ENCODE assay signal across 9 mouse cellular contexts in the genomic region with DNA sequence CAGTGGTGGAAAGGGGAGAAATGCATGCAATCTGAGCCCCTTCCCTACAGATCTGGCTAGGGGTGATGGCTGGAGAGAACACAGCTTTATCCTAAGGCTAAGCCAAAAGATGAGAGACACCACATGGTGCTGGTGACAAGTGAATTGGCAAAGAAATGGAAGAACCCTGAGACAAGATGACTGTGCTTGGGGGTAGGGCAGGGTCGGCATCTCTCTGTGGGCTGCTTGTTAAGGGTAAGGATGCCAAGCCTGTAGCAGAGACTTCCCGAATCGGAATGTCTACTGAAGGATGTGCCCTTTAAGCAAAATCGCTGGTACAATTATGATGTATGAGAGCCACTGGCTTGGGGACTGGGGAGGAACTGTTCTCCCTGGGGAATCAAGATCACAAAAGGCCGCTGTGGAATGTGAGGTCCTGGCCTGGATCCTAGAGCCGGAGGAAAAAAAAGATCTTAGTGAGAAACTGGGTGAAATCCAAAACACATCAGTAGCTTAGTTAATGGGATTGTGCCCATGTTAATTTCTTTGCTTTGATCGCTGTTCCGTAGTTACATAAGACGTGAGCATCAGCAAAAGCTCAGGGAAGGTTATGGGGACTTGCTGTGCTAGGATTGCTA. TPM values are rescaled to one million over a fixed set of nuclear protein-coding genes. Genes with fewer than 3 reads are reported as not detected.
DNase-seq lines count a peak whose midpoint lies in the region; ATAC-seq and TF ChIP-seq lines count a peak whose summit lies in the region.
"Had no signal": no experiment of that assay in that cellular context is flagged by ENCODE, and none has a peak within 500 bp of the region (broad histone marks: within the 10 kb centered on the region; RNA-seq: fewer than 3 reads in every experiment).

No protein-coding gene starts in this region.

- H3K36me3 ChIP-seq in kidney, adult 2 months (ENCODE audit: control insufficient read depth, insufficient read depth, low read length), result no peaks in the 10 kb centered on the region
- no peaks in the 10 kb centered on the region for H3K36me3 ChIP-seq in lung, embryonic 14.5 days (ENCODE audit: insufficient read depth)

- DNase-seq in adrenal gland, adult 2 months, result peak; percentile 35
- no peak for DNase-seq in adrenal gland, postnatal 25 days
- DNase-seq in brain, adult 2 months (ENCODE audit: low read depth, low spot score), result peak; percentile 84
- peak; percentile 73 to 80 for DNase-seq in heart, adult 18-20 months
- DNase-seq in kidney, adult 2 months, result peak; percentile 72
- DNase-seq in lung, embryonic 14.5 days, result peak; percentile 79
- DNase-seq in skeletal muscle tissue, adult 2 months (ENCODE audit: low read depth, low spot score), result peak; percentile 56

- no peak overlapping the region for H3K9ac ChIP-seq in lung, embryonic 14.5 days

- no peak overlapping the region for H3K4me2 ChIP-seq in lung, embryonic 14.5 days

- TF ChIP-seq CTCF in kidney, adult 2 months (conservative IDR thresholded peaks at IDR 0.05; ENCODE audit: insufficient read depth, insufficient read length, low read depth, low read length), result no peak
- TF ChIP-seq CTCF in lung, embryonic 14.5 days (IDR thresholded peaks at IDR 0.05; ENCODE audit: low read depth), result no peak

- H3K27ac ChIP-seq in kidney, adult 2 months (ENCODE audit: insufficient read depth, low read depth, low read length), result no peak overlapping the region
- no peak overlapping the region for H3K27ac ChIP-seq in lung, embryonic 14.5 days (ENCODE audit: low read depth)

- no peak overlapping the region for H3K4me3 ChIP-seq in kidney, adult 2 months (ENCODE audit: insufficient read depth, low read depth, low read length)
- H3K4me3 ChIP-seq in lung, embryonic 14.5 days (ENCODE audit: low read depth, low read length), result no peak overlapping the region

- H3K4me1 ChIP-seq in kidney, adult 2 months (ENCODE audit: control insufficient read depth, insufficient read depth, low read length), result no peaks in the 10 kb centered on the region
- H3K4me1 ChIP-seq in lung, embryonic 14.5 days (ENCODE audit: insufficient read depth), result peaks cover 4% of the 10 kb centered on the region

- peak; percentile 83 for ATAC-seq in lung, embryonic 14.5 days (ENCODE audit: insufficient read depth)
- no peak for ATAC-seq in megakaryocyte-erythroid progenitor cell, adult 5-6 weeks (replicated peaks; ENCODE audit: low FRiP score, low TSS enrichment, poor library complexity, severe bottlenecking)

- 0 out of 2 replicates have a peak, but pooled peaks cover 6% of the 10 kb centered on the region for H3K9me3 ChIP-seq in lung, embryonic 14.5 days (ENCODE audit: low read depth, low read length)

- 20% methylated on average over 9 of the region's 9 CpGs for WGBS in kidney, adult 2 months
- WGBS in lung, embryonic 14.5 days, result 27% methylated on average over 9 of the region's 9 CpGs

- no peaks in the 10 kb centered on the region for H3K27me3 ChIP-seq in kidney, adult 2 months (replicated peaks; ENCODE audit: control insufficient read depth, insufficient read depth, low read length)
- no peaks in the 10 kb centered on the region for H3K27me3 ChIP-seq in lung, embryonic 14.5 days (ENCODE audit: insufficient read depth, low read length)

- TF ChIP-seq POLR2A in kidney, adult 2 months (IDR thresholded peaks at IDR 0.05; ENCODE audit: low read depth, low read length), result no peak

RNA-seq across cellular contexts. Expression of a gene that starts 35.8 kb away (rescaled TPM):
- total RNA-seq in adrenal gland, adult 2 months (2021), result not detected
- polyA plus RNA-seq in adrenal gland, adult 2 months (2012; rRNA removed), result not detected in 2 replicates
- total RNA-seq in adrenal gland, postnatal 25 days (2021), result not detected in 2 replicates
- total RNA-seq in heart, adult 18-20 months (2021), result not detected
- not detected in 2 replicates for polyA plus RNA-seq in kidney, adult 2 months (2012; rRNA removed)
- polyA plus RNA-seq in lung, embryonic 14.5 days (2014; fragmentation: Nextera tagmentation; extraction: Ambion mirVana), result not detected in 2 replicates
- not detected in 2 replicates for total RNA-seq in megakaryocyte-erythroid progenitor cell, adult 5-6 weeks (2014; fragmentation: Nextera tagmentation)
- total RNA-seq in megakaryocyte-erythroid progenitor cell, adult 5-6 weeks (2017), result not detected in 2 replicates
- polyA plus RNA-seq: limb, embryonic 11.5 days had no signal
